Mouse (Mus musculus): ENCODE measurements at regions not wholly inside any gene's neighbourhood (a gene's known extent, or its start where the extent isn't known, plus 50 kb on each side); places are given as distances from the start of the nearest gene placed in this dataset.

GRCm38 (mm10) chr4:152816139-152816757 lies 338.6 kb upstream of the Kcnab2 start:
- ATAC-seq (ENCODE audit: extremely low read depth, insufficient number of reproducible peaks, low FRiP score, poor library complexity, severe bottlenecking) (no peak), DNase-seq (ENCODE audit: low spot score) (no peak)
- H3K36me3 ChIP-seq (replicated peaks) = no peaks in the 10 kb centered on the region
- no peaks in the 10 kb centered on the region for H3K27me3 ChIP-seq (ENCODE audit: insufficient read depth, low read length)
- TF ChIP-seq TAL1 (conservative IDR thresholded peaks at IDR 0.05; ENCODE audit: low read depth, low read length) (no peak), CTCF (IDR thresholded peaks at IDR 0.05; ENCODE audit: low read depth, low read length) (no peak), GATA1 (IDR thresholded peaks at IDR 0.05; ENCODE audit: borderline replicate concordance, low read length) (no peak), POLR2AphosphoS5 (IDR thresholded peaks at IDR 0.05; ENCODE audit: insufficient replicate concordance, low read depth, low read length) (no peak), GATA2 (IDR thresholded peaks at IDR 0.05; ENCODE audit: borderline replicate concordance, low read depth, low read length) (no peak)
- no peak overlapping the region for H3K4me3 ChIP-seq (ENCODE audit: low read depth, low read length)
- no peaks in the 10 kb centered on the region for H3K4me1 ChIP-seq (ENCODE audit: insufficient read depth, low read depth, low read length)
- peaks cover 88% of the 10 kb centered on the region for H3K9me3 ChIP-seq (replicated peaks)

GRCm38 (mm10) chr4:152806611-152807010 lies 328.9 kb upstream of the Kcnab2 start:
- no peaks in the 10 kb centered on the region for H3K4me1 ChIP-seq (ENCODE audit: insufficient read depth, low read depth, low read length)
- DNase-seq (ENCODE audit: low spot score) (no peak), ATAC-seq (ENCODE audit: extremely low read depth, insufficient number of reproducible peaks, low FRiP score, poor library complexity, severe bottlenecking) (no peak)
- TF ChIP-seq GATA2 (IDR thresholded peaks at IDR 0.05; ENCODE audit: borderline replicate concordance, low read depth, low read length) = no peak
- no peak for TF ChIP-seq GATA1 (IDR thresholded peaks at IDR 0.05; ENCODE audit: borderline replicate concordance, low read length)
- TF ChIP-seq CTCF (IDR thresholded peaks at IDR 0.05; ENCODE audit: low read depth, low read length) = no peak
- H3K9me3 ChIP-seq (replicated peaks) = peaks cover 96% of the 10 kb centered on the region
- no peak overlapping the region for H3K4me3 ChIP-seq (ENCODE audit: low read depth, low read length)
- no peaks in the 10 kb centered on the region for H3K27me3 ChIP-seq (ENCODE audit: insufficient read depth, low read length)
- no peaks in the 10 kb centered on the region for H3K36me3 ChIP-seq (replicated peaks)

- DNase-seq (ENCODE audit: low spot score) (no peak), ATAC-seq (ENCODE audit: extremely low read depth, insufficient number of reproducible peaks, low FRiP score, poor library complexity, severe bottlenecking) (no peak)
- H3K4me3 ChIP-seq (ENCODE audit: low read depth, low read length) = no peak overlapping the region
- no peaks in the 10 kb centered on the region for H3K36me3 ChIP-seq (replicated peaks)
- H3K9me3 ChIP-seq (replicated peaks) = peaks cover 97% of the 10 kb centered on the region
- TF ChIP-seq TAL1 (conservative IDR thresholded peaks at IDR 0.05; ENCODE audit: low read depth, low read length) (no peak), POLR2AphosphoS5 (IDR thresholded peaks at IDR 0.05; ENCODE audit: insufficient replicate concordance, low read depth, low read length) (no peak), GATA1 (IDR thresholded peaks at IDR 0.05; ENCODE audit: borderline replicate concordance, low read length) (no peak), GATA2 (IDR thresholded peaks at IDR 0.05; ENCODE audit: borderline replicate concordance, low read depth, low read length) (no peak), CTCF (IDR thresholded peaks at IDR 0.05; ENCODE audit: low read depth, low read length) (no peak)
- H3K4me1 ChIP-seq (ENCODE audit: insufficient read depth, low read depth, low read length) = no peaks in the 10 kb centered on the region
- no peaks in the 10 kb centered on the region for H3K27me3 ChIP-seq (ENCODE audit: insufficient read depth, low read length)
Measured at GRCm38 (mm10) chr4:152799392-152799791, 321.7 kb upstream of the Kcnab2 start.

GRCm38 (mm10) chr4:152788431-152788830 lies 310.8 kb upstream of the Kcnab2 start:
- no peak for ATAC-seq (ENCODE audit: extremely low read depth, insufficient number of reproducible peaks, low FRiP score, poor library complexity, severe bottlenecking)
- Histone ChIP-seq H3K4me1 (ENCODE audit: insufficient read depth, low read depth, low read length) (no peaks in the 10 kb centered on the region), H3K9me3 (replicated peaks) (peaks cover 87% of the 10 kb centered on the region), H3K4me3 (ENCODE audit: low read depth, low read length) (no peak overlapping the region), H3K36me3 (replicated peaks) (no peaks in the 10 kb centered on the region), H3K27me3 (ENCODE audit: insufficient read depth, low read length) (no peaks in the 10 kb centered on the region)
- TF ChIP-seq TAL1 (conservative IDR thresholded peaks at IDR 0.05; ENCODE audit: low read depth, low read length) = no peak
- no peak for TF ChIP-seq GATA1 (IDR thresholded peaks at IDR 0.05; ENCODE audit: borderline replicate concordance, low read length)
- no peak for TF ChIP-seq POLR2AphosphoS5 (IDR thresholded peaks at IDR 0.05; ENCODE audit: insufficient replicate concordance, low read depth, low read length)
- TF ChIP-seq GATA2 (IDR thresholded peaks at IDR 0.05; ENCODE audit: borderline replicate concordance, low read depth, low read length) = no peak
- no peak for TF ChIP-seq CTCF (IDR thresholded peaks at IDR 0.05; ENCODE audit: low read depth, low read length)
- no peak for DNase-seq (ENCODE audit: low spot score)

GRCm38 (mm10) chr4:152784972-152785371 lies 307.3 kb upstream of the Kcnab2 start:
- no peak overlapping the region for H3K4me3 ChIP-seq (ENCODE audit: low read depth, low read length)
- DNase-seq (ENCODE audit: low spot score) (no peak), ATAC-seq (ENCODE audit: extremely low read depth, insufficient number of reproducible peaks, low FRiP score, poor library complexity, severe bottlenecking) (no peak)
- H3K9me3 ChIP-seq (replicated peaks) = peaks cover 83% of the 10 kb centered on the region
- TF ChIP-seq TAL1 (conservative IDR thresholded peaks at IDR 0.05; ENCODE audit: low read depth, low read length) (no peak), CTCF (IDR thresholded peaks at IDR 0.05; ENCODE audit: low read depth, low read length) (no peak), GATA1 (IDR thresholded peaks at IDR 0.05; ENCODE audit: borderline replicate concordance, low read length) (no peak), POLR2AphosphoS5 (IDR thresholded peaks at IDR 0.05; ENCODE audit: insufficient replicate concordance, low read depth, low read length) (no peak), GATA2 (IDR thresholded peaks at IDR 0.05; ENCODE audit: borderline replicate concordance, low read depth, low read length) (no peak)
- no peaks in the 10 kb centered on the region for H3K27me3 ChIP-seq (ENCODE audit: insufficient read depth, low read length)
- H3K36me3 ChIP-seq (replicated peaks) = no peaks in the 10 kb centered on the region
- H3K4me1 ChIP-seq (ENCODE audit: insufficient read depth, low read depth, low read length) = no peaks in the 10 kb centered on the region

GRCm38 (mm10) chr4:152779526-152779925 lies 301.9 kb upstream of the Kcnab2 start:
- H3K9me3 ChIP-seq (replicated peaks) = peaks cover 82% of the 10 kb centered on the region
- no peaks in the 10 kb centered on the region for H3K4me1 ChIP-seq (ENCODE audit: insufficient read depth, low read depth, low read length)
- no peaks in the 10 kb centered on the region for H3K36me3 ChIP-seq (replicated peaks)
- ATAC-seq (ENCODE audit: extremely low read depth, insufficient number of reproducible peaks, low FRiP score, poor library complexity, severe bottlenecking) (no peak), DNase-seq (ENCODE audit: low spot score) (no peak)
- H3K27me3 ChIP-seq (ENCODE audit: insufficient read depth, low read length) = no peaks in the 10 kb centered on the region
- H3K4me3 ChIP-seq (ENCODE audit: low read depth, low read length) = peak overlapping the region; percentile 29; the same call in 1 of the 2 replicates
- no peak for TF ChIP-seq GATA1 (IDR thresholded peaks at IDR 0.05; ENCODE audit: borderline replicate concordance, low read length)
- no peak for TF ChIP-seq POLR2AphosphoS5 (IDR thresholded peaks at IDR 0.05; ENCODE audit: insufficient replicate concordance, low read depth, low read length)
- TF ChIP-seq CTCF (IDR thresholded peaks at IDR 0.05; ENCODE audit: low read depth, low read length) = no peak
- TF ChIP-seq TAL1 (conservative IDR thresholded peaks at IDR 0.05; ENCODE audit: low read depth, low read length) = no peak
- TF ChIP-seq GATA2 (IDR thresholded peaks at IDR 0.05; ENCODE audit: borderline replicate concordance, low read depth, low read length) = no peak

Data from G1E (cell line).